Mouse (Mus musculus): Measurements from ENCODE around the gene Prr19. TPM values are rescaled to one million over a fixed set of nuclear protein-coding genes. Genes with fewer than 3 reads are reported as not detected.
"Not testable (repeated sequence)": the region's sequence is repeated elsewhere in the genome, so short reads cannot be mapped to it uniquely, and the experiment has no call there.

The Prr19 gene
- total RNA-seq, 2 experiments from 2014 or later: not detected

GRCm38 (mm10) chr7:25314606-25315305 lies 13.5 kb downstream of the Prr19 start:
- DNase-seq: no peak
- intact Hi-C loops (cut with DNase I; ENCODE audit: low total_unique reads): loop anchor here (10.0 kb wide), 2 partner anchors 70 to 180 kb away; no protein-coding TSS in a partner anchor

- DNase-seq: no peak
- intact Hi-C loops (cut with DNase I; ENCODE audit: low total_unique reads): loop anchor here (10.0 kb wide), 2 partner anchors 71 to 181 kb away; no protein-coding TSS in a partner anchor
Observed at GRCm38 (mm10) chr7:25315306-25316041, 14.3 kb downstream of the Prr19 start.

GRCm38 (mm10) chr7:25316532-25317445 lies 15.6 kb downstream of the Prr19 start, which contains the start of gene Megf8:
Gene Megf8 (plus strand): TSS chr7:25317164.
- DNase-seq: peak; percentile 94
- intact Hi-C loops (cut with DNase I; ENCODE audit: low total_unique reads): loop anchor here (10.0 kb wide), 2 partner anchors 72 to 182 kb away; no protein-coding TSS in a partner anchor

GRCm38 (mm10) chr7:25317446-25317999 lies 16.3 kb downstream of the Prr19 start:
- intact Hi-C loops (cut with DNase I; ENCODE audit: low total_unique reads): loop anchor here (10.0 kb wide), 2 partner anchors 73 to 183 kb away; no protein-coding TSS in a partner anchor

GRCm38 (mm10) chr7:25322058-25322484 lies 20.9 kb downstream of the Prr19 start:
- intact Hi-C loops (cut with DNase I; ENCODE audit: low total_unique reads): no loop called here
- peak; percentile 50 for DNase-seq

More at GRCm38 (mm10) chr7:25317446-25317999, 16.3 kb downstream of the Prr19 start:
- no peak for DNase-seq

- intact Hi-C loops (cut with DNase I; ENCODE audit: low total_unique reads): no loop called here
- no peak for DNase-seq
Observed at GRCm38 (mm10) chr7:25323219-25323618, 22.0 kb downstream of the Prr19 start.

- intact Hi-C loops (cut with DNase I; ENCODE audit: low total_unique reads); DNase-seq: not testable (repeated sequence)
Observed at GRCm38 (mm10) chr7:25325431-25325830, 24.2 kb downstream of the Prr19 start.

- intact Hi-C loops (cut with DNase I; ENCODE audit: low total_unique reads): no loop called here
- DNase-seq: no peak
Observed at GRCm38 (mm10) chr7:25326233-25326632, 25.0 kb downstream of the Prr19 start.

GRCm38 (mm10) chr7:25333596-25334307 lies 32.5 kb downstream of the Prr19 start:
- intact Hi-C loops (cut with DNase I; ENCODE audit: low total_unique reads): no loop called here
- DNase-seq: peak; percentile 80

GRCm38 (mm10) chr7:25334472-25334871 lies 33.3 kb downstream of the Prr19 start:
- DNase-seq: no peak
- intact Hi-C loops (cut with DNase I; ENCODE audit: low total_unique reads): no loop called here

GRCm38 (mm10) chr7:25339329-25339728 lies 38.1 kb downstream of the Prr19 start:
- DNase-seq: no peak
- intact Hi-C loops (cut with DNase I; ENCODE audit: low total_unique reads): no loop called here

- no peak for DNase-seq
- intact Hi-C loops (cut with DNase I; ENCODE audit: low total_unique reads): no loop called here
Observed at GRCm38 (mm10) chr7:25341000-25341784, 40.0 kb downstream of the Prr19 start.

- no peak for DNase-seq
- intact Hi-C loops (cut with DNase I; ENCODE audit: low total_unique reads): no loop called here
Observed at GRCm38 (mm10) chr7:25348861-25349260, 47.6 kb downstream of the Prr19 start.

Other genes starting within 250 kb of the Prr19 start
- 1 to 10 TPM; 3.3 to 3.9 TPM for gene Grik5, start 229.1 kb upstream of the Prr19 start, total RNA-seq (2021)
- 1 to 10 TPM; 5.5 to 6.3 TPM for gene Zfp574, start 228.8 kb upstream of the Prr19 start, total RNA-seq (2021)
- under 1 TPM; 0.13 to 0.35 TPM for gene Pou2f2, start 121.7 kb upstream of the Prr19 start, total RNA-seq (2021)
- 1 to 10 TPM; 5.7 to 8.7 TPM for gene Dedd2, start 80.8 kb upstream of the Prr19 start, total RNA-seq (2021)
- 1 to 10 TPM; 5.4 to 5.9 TPM for gene Zfp526, start 80.0 kb upstream of the Prr19 start, total RNA-seq (2021)
- 10 to 100 TPM; 46.5 to 51.4 TPM for gene Gsk3a, start 63.6 kb upstream of the Prr19 start, total RNA-seq (2021)
- gene Erf, start 50.6 kb upstream of the Prr19 start, total RNA-seq (2021): 10 to 100 TPM in 1 of 2 experiments, 1 to 10 TPM in 1; 9.8 to 11.8 TPM
- gene Cic, start 33.7 kb upstream of the Prr19 start, total RNA-seq (2021): 10 to 100 TPM; 38.2 to 44.1 TPM
- gene Pafah1b3, start 3.4 kb upstream of the Prr19 start, total RNA-seq (2021): 1 to 10 TPM; 3.0 to 4.5 TPM
- gene Tmem145, start 4.7 kb downstream of the Prr19 start, total RNA-seq (2021): not detected
- gene Megf8, start 15.8 kb downstream of the Prr19 start, total RNA-seq (2021): 10 to 100 TPM; 18.5 to 19.7 TPM
- gene Cnfn, start 68.3 kb downstream of the Prr19 start, total RNA-seq (2021): not detected
- 10 to 100 TPM; 11.4 to 18.8 TPM for gene Lipe, start 97.3 kb downstream of the Prr19 start, total RNA-seq (2021)
- not detected for gene Cxcl17, start 111.5 kb downstream of the Prr19 start, total RNA-seq (2021)
- gene Ceacam1, start 176.2 kb downstream of the Prr19 start, total RNA-seq (2021): 1 to 10 TPM; 5.1 to 6.4 TPM
- gene Ceacam2, start 238.4 kb downstream of the Prr19 start, total RNA-seq (2021): under 1 TPM; 0.43 to 0.60 TPM

All from gastrocnemius, postnatal 14 days (tissue).